Mouse (Mus musculus) forebrain, embryonic 11.5 days (tissue): ENCODE results near the gene Olfr1044. TPM values are rescaled to one million over a fixed set of nuclear protein-coding genes. Genes with fewer than 3 reads are reported as not detected.
"Not testable (repeated sequence)": the region's sequence is repeated elsewhere in the genome, so short reads cannot be mapped to it uniquely, and the experiment has no call there.

ENCODE experiments used
- ATAC-seq: fragments of 200-750 bp; cut with Nextera tagmentation; replicated peaks from 2 replicates; pipeline ENCODE4 v1.8.0; 2017; ENCODE audit warnings: moderate TSS enrichment; ENCODE audit not compliant: low FRiP score
- DNase-seq: peaks from one replicate; pipeline ENCODE4 v3.0.0-alpha.2; 2017; ENCODE audit warnings: low spot score
- H3K27ac ChIP-seq: fragments of 300-500 bp; sonication (generic); 2 replicates; pipeline ENCODE4 v1.5.1; 2014; ENCODE audit warnings: low read depth, low read length
- H3K27me3 ChIP-seq: fragments of 300-500 bp; sonication (generic); 2 replicates; pipeline ENCODE4 v1.6.1; 2014; ENCODE audit warnings: mild to moderate bottlenecking, low read length, mixed read lengths; ENCODE audit not compliant: control insufficient read depth, insufficient read depth
- H3K36me3 ChIP-seq: fragments of 300-500 bp; sonication (generic); 2 replicates; pipeline ENCODE4 v1.6.1; 2014; ENCODE audit warnings: mild to moderate bottlenecking, low read length, moderate library complexity, mixed read lengths; ENCODE audit not compliant: control insufficient read depth, insufficient read depth
- H3K4me1 ChIP-seq: fragments of 300-500 bp; sonication (generic); replicated peaks from 2 replicates; pipeline ENCODE4 v1.6.1; 2014; ENCODE audit warnings: low read length, mixed read lengths; ENCODE audit not compliant: control insufficient read depth, insufficient read depth
- H3K4me2 ChIP-seq: fragments of 300-500 bp; sonication (generic); 2 replicates; pipeline ENCODE4 v1.6.1; 2014; ENCODE audit warnings: low read depth, mild to moderate bottlenecking, low read length, moderate library complexity, mixed read lengths; ENCODE audit not compliant: severe bottlenecking
- H3K4me3 ChIP-seq: fragments of 300-500 bp; sonication (generic); 2 replicates; pipeline ENCODE4 v1.5.1; 2014; ENCODE audit warnings: low read depth, low read length
- H3K9ac ChIP-seq: fragments of 300-500 bp; sonication (generic); 2 replicates; pipeline ENCODE4 v1.6.1; 2014; ENCODE audit warnings: low read length
- H3K9me3 ChIP-seq: fragments of 300-500 bp; sonication (generic); 2 replicates; pipeline ENCODE4 v1.6.1; 2016; ENCODE audit warnings: low read length, mixed read lengths; ENCODE audit not compliant: control insufficient read depth
- WGBS: fragments of 180-500 bp; shearing (Covaris S2); extraction: QIAGEN DNeasy Blood & Tissue Kit; methylation state at CpG from one replicate; pipeline ENCODE4 v1.1.7; 2014; 5-methylcytosine and 5-hydroxymethylcytosine counted together
- polyA plus RNA-seq: library from polyadenylated mRNA; unstranded; fragments of >200 nt; fragmentation: Nextera tagmentation; extraction: Ambion mirVana; gene quantifications from 2 replicates; pipeline ENCODE4 v1.2.1, GENCODE M21; 2014

The Olfr1044 gene
- polyA plus RNA-seq: not detected in 2 replicates

- Histone ChIP-seq H3K4me2 (no peak within 1 kb of the TSS), H3K4me1 (no peaks in the 10 kb centered on the region), H3K27me3 (no peaks in the 10 kb centered on the region), H3K9ac (no peak within 1 kb of the TSS), H3K27ac (no peak within 1 kb of the TSS), H3K9me3 (no peaks in the 10 kb centered on the region), H3K36me3 (no peaks in the 10 kb centered on the region), H3K4me3 (no peak within 1 kb of the TSS)
- DNase-seq (no peak), ATAC-seq (no peak)
Measured at GRCm38 (mm10) chr2:86177720-86178119, at the start of gene Olfr1044. TSS of gene Olfr1044 (minus strand) at chr2:86177820.

GRCm38 (mm10) chr2:86219214-86219613 lies 41.6 kb upstream of the Olfr1044 start, which contains the start of gene Olfr1046:
TSS of gene Olfr1046 (minus strand) at chr2:86219314.
- ATAC-seq (no peak), DNase-seq (no peak)
- no peak within 1 kb of the TSS for H3K9ac ChIP-seq
- no peak within 1 kb of the TSS for H3K27ac ChIP-seq
- WGBS: 80% methylated on average over 2 of the region's 2 CpGs
- H3K27me3 ChIP-seq: no peaks in the 10 kb centered on the region
- no peak within 1 kb of the TSS for H3K4me3 ChIP-seq
- H3K9me3 ChIP-seq: no peaks in the 10 kb centered on the region
- no peaks in the 10 kb centered on the region for H3K4me1 ChIP-seq
- H3K36me3 ChIP-seq: no peaks in the 10 kb centered on the region
- H3K4me2 ChIP-seq: no peak within 1 kb of the TSS

GRCm38 (mm10) chr2:86202909-86203308 lies 25.3 kb upstream of the Olfr1044 start, which contains the start of gene Olfr1045:
TSS of gene Olfr1045 (minus strand) at chr2:86203009.
- H3K27me3 ChIP-seq: no peaks in the 10 kb centered on the region
- no peak within 1 kb of the TSS for H3K27ac ChIP-seq
- no peak within 1 kb of the TSS for H3K9ac ChIP-seq
- H3K9me3 ChIP-seq: no peaks in the 10 kb centered on the region
- H3K4me3 ChIP-seq: no peak within 1 kb of the TSS
- H3K4me2 ChIP-seq: no peak within 1 kb of the TSS
- no peaks in the 10 kb centered on the region for H3K4me1 ChIP-seq
- DNase-seq (no peak), ATAC-seq (no peak)
- H3K36me3 ChIP-seq: no peaks in the 10 kb centered on the region

GRCm38 (mm10) chr2:86195863-86196262 lies 18.2 kb upstream of the Olfr1044 start:
- no peak overlapping the region for H3K4me3 ChIP-seq

GRCm38 (mm10) chr2:86185583-86185982 lies 8.0 kb upstream of the Olfr1044 start, which contains the start of gene Olfr52:
TSS of gene Olfr52 (minus strand) at chr2:86185683.
- Histone ChIP-seq H3K9ac (no peak within 1 kb of the TSS), H3K27ac (no peak within 1 kb of the TSS), H3K4me1 (no peaks in the 10 kb centered on the region), H3K27me3 (no peaks in the 10 kb centered on the region), H3K9me3 (no peaks in the 10 kb centered on the region), H3K4me2 (no peak within 1 kb of the TSS), H3K36me3 (no peaks in the 10 kb centered on the region), H3K4me3 (no peak within 1 kb of the TSS)
- no peak for DNase-seq
- no peak for ATAC-seq

More at GRCm38 (mm10) chr2:86195863-86196262, 18.2 kb upstream of the Olfr1044 start:
- Histone ChIP-seq H3K27ac (no peak overlapping the region), H3K9ac (no peak overlapping the region), H3K4me1 (no peaks in the 10 kb centered on the region), H3K36me3 (no peaks in the 10 kb centered on the region), H3K27me3 (no peaks in the 10 kb centered on the region), H3K9me3 (no peaks in the 10 kb centered on the region), H3K4me2 (no peak overlapping the region)
- DNase-seq: no peak
- 69% methylated on average over 1 of the region's 1 CpGs for WGBS
- no peak for ATAC-seq

- Histone ChIP-seq H3K9ac (no peak overlapping the region), H3K4me3 (no peak overlapping the region), H3K27me3 (no peaks in the 10 kb centered on the region), H3K9me3 (no peaks in the 10 kb centered on the region), H3K4me1 (no peaks in the 10 kb centered on the region), H3K36me3 (no peaks in the 10 kb centered on the region), H3K27ac (no peak overlapping the region), H3K4me2 (no peak overlapping the region)
- WGBS: 87% methylated on average over 3 of the region's 3 CpGs
- no peak for ATAC-seq
- no peak for DNase-seq
Measured at GRCm38 (mm10) chr2:86179950-86180349, 2.3 kb upstream of the Olfr1044 start.

- not testable (repeated sequence) for H3K27me3 ChIP-seq, H3K36me3 ChIP-seq, H3K4me3 ChIP-seq, ATAC-seq, H3K4me2 ChIP-seq, H3K4me1 ChIP-seq, H3K9me3 ChIP-seq, DNase-seq, H3K9ac ChIP-seq, H3K27ac ChIP-seq
- 89% methylated on average over 7 of the region's 7 CpGs for WGBS
Measured at GRCm38 (mm10) chr2:86175422-86175821, 2.2 kb downstream of the Olfr1044 start.

GRCm38 (mm10) chr2:86167422-86167821 lies 10.2 kb downstream of the Olfr1044 start, which contains the start of gene Olfr1043:
TSS of gene Olfr1043 (minus strand) at chr2:86167522.
- Histone ChIP-seq H3K36me3 (no peaks in the 10 kb centered on the region), H3K4me3 (no peak within 1 kb of the TSS), H3K9ac (no peak within 1 kb of the TSS), H3K4me1 (no peaks in the 10 kb centered on the region), H3K27me3 (no peaks in the 10 kb centered on the region), H3K9me3 (no peaks in the 10 kb centered on the region), H3K4me2 (no peak within 1 kb of the TSS), H3K27ac (no peak within 1 kb of the TSS)
- WGBS: 83% methylated on average over 2 of the region's 2 CpGs
- ATAC-seq (no peak), DNase-seq (no peak)

- no peaks in the 10 kb centered on the region for H3K4me1 ChIP-seq
- H3K4me3 ChIP-seq: no peak within 1 kb of the TSS
- WGBS: 92% methylated on average over 2 of the region's 2 CpGs
- no peak for ATAC-seq
- DNase-seq: no peak
- no peaks in the 10 kb centered on the region for H3K36me3 ChIP-seq
- H3K27ac ChIP-seq: no peak within 1 kb of the TSS
- H3K9ac ChIP-seq: no peak within 1 kb of the TSS
- no peak within 1 kb of the TSS for H3K4me2 ChIP-seq
- H3K9me3 ChIP-seq: no peaks in the 10 kb centered on the region
- no peaks in the 10 kb centered on the region for H3K27me3 ChIP-seq
Measured at GRCm38 (mm10) chr2:86161738-86162137, 15.9 kb downstream of the Olfr1044 start, which contains the start of gene Olfr1042. TSS of gene Olfr1042 (minus strand) at chr2:86161838.
